16 mouse cellular contexts compared by ENCODE assay signal in the genomic region with DNA sequence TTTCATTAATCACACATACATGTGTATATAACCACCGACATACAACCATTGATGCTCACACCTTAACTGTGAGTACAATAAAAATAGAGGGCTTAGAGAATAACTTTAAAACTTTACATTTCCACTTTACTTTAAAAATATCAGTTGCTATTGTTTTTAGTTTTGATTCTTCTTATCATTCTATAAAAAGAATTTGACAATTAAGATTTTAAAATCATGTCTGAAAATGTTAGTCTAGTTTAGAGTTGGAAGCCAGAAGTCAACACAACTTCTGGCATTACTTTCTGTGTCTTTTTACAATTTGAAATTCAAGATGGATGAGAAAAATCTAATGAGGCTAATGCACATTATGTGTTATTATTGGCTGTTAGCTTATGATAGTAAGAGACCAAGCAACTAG. TPM values are rescaled to one million over a fixed set of nuclear protein-coding genes. Genes with fewer than 3 reads are reported as not detected.
A peak's percentile ranks its signal among the peaks of the same experiment; 100 is the strongest.
DNase-seq lines count a peak whose midpoint lies in the region; ATAC-seq and TF ChIP-seq lines count a peak whose summit lies in the region.
"Had no signal": no experiment of that assay in that cellular context is flagged by ENCODE, and none has a peak within 500 bp of the region (broad histone marks: within the 10 kb centered on the region; RNA-seq: fewer than 3 reads in every experiment).

Trdn (plus strand) TSS at position 301 of the 400 bp plus-strand sequence.

- WGBS in heart, embryonic 11.5 days (ENCODE audit: insufficient replicate concordance), result 69% methylated on average over 1 of the region's 1 CpGs
- 83% methylated on average over 1 of the region's 1 CpGs for WGBS in midbrain, embryonic 14.5 days

- H3K4me3 ChIP-seq in gastrocnemius, adult 2 months, result no peak within 1 kb of the TSS
- no peak within 1 kb of the TSS for H3K4me3 ChIP-seq in heart, embryonic 11.5 days (ENCODE audit: low read depth, low read length)
- no peak within 1 kb of the TSS for H3K4me3 ChIP-seq in midbrain, embryonic 14.5 days (replicated peaks; ENCODE audit: low read depth, low read length)
- H3K4me3 ChIP-seq: hindbrain, embryonic 10.5 days; layer of hippocampus, adult 2 months; left cerebral cortex, adult 2 months; limb, embryonic 12.5 days; midbrain, embryonic 10.5 days had no signal

- no peak for ATAC-seq in heart, embryonic 11.5 days (replicated peaks; ENCODE audit: insufficient number of reproducible peaks, low FRiP score, low TSS enrichment)
- no peak for ATAC-seq in erythroid progenitor cell, adult 5-6 weeks (replicated peaks; ENCODE audit: low FRiP score, poor library complexity, severe bottlenecking)
- ATAC-seq in midbrain, embryonic 14.5 days (ENCODE audit: low FRiP score, low TSS enrichment), result no peak

- no peak for TF ChIP-seq CTCF in gastrocnemius, adult 2 months (IDR thresholded peaks at IDR 0.05)

- H3K27me3 ChIP-seq in heart, embryonic 11.5 days (ENCODE audit: control insufficient read depth, insufficient read depth, low read length), result no peaks in the 10 kb centered on the region
- no peaks in the 10 kb centered on the region for H3K27me3 ChIP-seq in midbrain, embryonic 14.5 days (ENCODE audit: control insufficient read depth, insufficient read depth, low read length)
- H3K27me3 ChIP-seq: limb, embryonic 12.5 days had no signal

- H3K9me3 ChIP-seq in heart, embryonic 11.5 days (replicated peaks; ENCODE audit: control insufficient read depth, low read length), result no peaks in the 10 kb centered on the region
- H3K9me3 ChIP-seq in midbrain, embryonic 14.5 days (ENCODE audit: control insufficient read depth, low read length), result no peaks in the 10 kb centered on the region
- H3K9me3 ChIP-seq: hindbrain, embryonic 10.5 days; limb, embryonic 12.5 days; midbrain, embryonic 10.5 days had no signal

- no peak within 1 kb of the TSS for H3K4me2 ChIP-seq in heart, embryonic 11.5 days
- no peak within 1 kb of the TSS for H3K4me2 ChIP-seq in midbrain, embryonic 14.5 days (ENCODE audit: low read length)
- H3K4me2 ChIP-seq: limb, embryonic 12.5 days had no signal

- no peaks in the 10 kb centered on the region for H3K4me1 ChIP-seq in heart, embryonic 11.5 days (ENCODE audit: control insufficient read depth, insufficient read depth, low read length)
- no peaks in the 10 kb centered on the region for H3K4me1 ChIP-seq in midbrain, embryonic 14.5 days (ENCODE audit: control insufficient read depth, insufficient read depth, low read length)
- H3K4me1 ChIP-seq: hindbrain, embryonic 10.5 days; limb, embryonic 12.5 days; midbrain, embryonic 10.5 days had no signal

- H3K9ac ChIP-seq in heart, embryonic 11.5 days (ENCODE audit: low read depth, low read length), result no peak within 1 kb of the TSS
- H3K9ac ChIP-seq in midbrain, embryonic 14.5 days (replicated peaks; ENCODE audit: low read length), result no peak within 1 kb of the TSS
- H3K9ac ChIP-seq: limb, embryonic 12.5 days had no signal

- intact Hi-C loops in gastrocnemius, adult 2 months (cut with DNase I), result no loop called here
- intact Hi-C loops in heart, postnatal 25 days (cut with DNase I), result loop anchor here (10.0 kb wide), 2 partner anchors 175 to 185 kb away; partner anchors contain the start of gene Nkain2

- no peaks in the 10 kb centered on the region for H3K36me3 ChIP-seq in heart, embryonic 11.5 days (ENCODE audit: control insufficient read depth, insufficient read depth, low read length)
- H3K36me3 ChIP-seq in midbrain, embryonic 14.5 days (ENCODE audit: control insufficient read depth, insufficient read depth, low read length), result no peaks in the 10 kb centered on the region
- H3K36me3 ChIP-seq: hindbrain, embryonic 10.5 days; limb, embryonic 12.5 days; midbrain, embryonic 10.5 days had no signal

- no peak for DNase-seq in adrenal gland, postnatal 10 days
- DNase-seq in adrenal gland, adult 2 months, result no peak
- DNase-seq in gastrocnemius, adult 2 months, result no peak
- DNase-seq in heart, postnatal 25 days (ENCODE audit: low spot score), result no peak
- no peak for DNase-seq in midbrain, embryonic 14.5 days
- DNase-seq in kidney, postnatal 36 days, result no peak
- DNase-seq: adrenal gland, postnatal 36 days; cerebellum, postnatal 10 days; lung, postnatal 36 days had no signal

- H3K27ac ChIP-seq in gastrocnemius, adult 2 months, result peak within 1 kb of the TSS; percentile 95
- no peak within 1 kb of the TSS for H3K27ac ChIP-seq in heart, embryonic 11.5 days (ENCODE audit: low read depth, low read length)
- H3K27ac ChIP-seq in midbrain, embryonic 14.5 days (replicated peaks; ENCODE audit: low read depth, low read length), result no peak within 1 kb of the TSS
- H3K27ac ChIP-seq: hindbrain, embryonic 10.5 days; layer of hippocampus, adult 2 months; left cerebral cortex, adult 2 months; limb, embryonic 12.5 days; midbrain, embryonic 10.5 days had no signal

RNA-seq across cellular contexts. Expression of gene Trdn, which starts in this region (rescaled TPM):
- 10 to 100 TPM; 21.1 to 62.6 TPM for total RNA-seq in adrenal gland, postnatal 10 days (2021)
- total RNA-seq in adrenal gland, adult 2 months (2021), result not detected
- not detected in 2 replicates for polyA plus RNA-seq in adrenal gland, adult 2 months (2012; rRNA removed)
- 1,000 to 10,000 TPM; 1,230 to 1,409 TPM for total RNA-seq in gastrocnemius, adult 2 months (2021)
- polyA plus RNA-seq in heart, embryonic 11.5 days (2014; fragmentation: Nextera tagmentation; extraction: Ambion mirVana), result 155 and 181 TPM in 2 replicates
- total RNA-seq in heart, postnatal 25 days (2021), result 100 to 1,000 TPM; 348 to 359 TPM
- total RNA-seq in erythroid progenitor cell, adult 5-6 weeks (2015; ENCODE audit: low replicate concordance), result not detected in 2 replicates
- total RNA-seq in erythroid progenitor cell, adult 5-6 weeks (2017; ENCODE audit: low replicate concordance), result not detected in 2 replicates
- polyA plus RNA-seq in midbrain, embryonic 14.5 days (2014; fragmentation: Nextera tagmentation; extraction: Ambion mirVana), result 0.34 TPM in 1 of 2 replicates, not detected in the other
- total RNA-seq: adrenal gland, postnatal 36 days had no signal
- polyA plus RNA-seq: hindbrain, embryonic 10.5 days; midbrain, embryonic 10.5 days had no signal

Comparison
In these comparisons a context has a peak if more than half of its experiments do, and no peak if none do; other contexts are left out.
1. RNA of gene Trdn (total RNA-seq): 1,230 to 1,409 TPM in gastrocnemius, adult 2 months, 348 to 359 TPM in heart, postnatal 25 days and 21.1 to 62.6 TPM in adrenal gland, postnatal 10 days; not detected in adrenal gland, adult 2 months and not detected in erythroid progenitor cell, adult 5-6 weeks; every median in the first group is over 10 times any median in the second.
2. RNA of gene Trdn (total RNA-seq): 1,230 to 1,409 TPM in gastrocnemius, adult 2 months and 348 to 359 TPM in heart, postnatal 25 days; 21.1 to 62.6 TPM in adrenal gland, postnatal 10 days; every median in the first group is over 4 times any median in the second.
3. RNA of gene Trdn (polyA plus RNA-seq): 155 to 181 TPM in heart, embryonic 11.5 days; 0.34 TPM in midbrain, embryonic 14.5 days and not detected in adrenal gland, adult 2 months; every median in the first group is over 100 times any median in the second.